Mouse (Mus musculus): ENCODE results near the gene Snx30. TPM values are rescaled to one million over a fixed set of nuclear protein-coding genes. Genes with fewer than 3 reads are reported as not detected.

Gene Snx30
- polyA plus RNA-seq, 1 experiment from 2014 or later = 14.6 TPM

GRCm38 (mm10) chr4:59819054-59819472 lies 13.4 kb downstream of the Snx30 start:
- peak overlapping the region; percentile 81 for H3K27ac ChIP-seq
- H3K27me3 ChIP-seq (ENCODE audit: insufficient read depth, poor library complexity, severe bottlenecking) = no peaks in the 10 kb centered on the region
- DNase-seq (ENCODE audit: low spot score) = peak; percentile 4
- 0 out of 2 replicates have a peak overlapping the region, but pooled peaks have one; percentile 6 for H3K4me3 ChIP-seq
- H3K36me3 ChIP-seq = no peaks in the 10 kb centered on the region
- no peaks in the 10 kb centered on the region for H3K9me3 ChIP-seq
- H3K4me1 ChIP-seq (replicated peaks) = peaks cover 55% of the 10 kb centered on the region
- WGBS = 65% methylated on average over 7 of the region's 7 CpGs

GRCm38 (mm10) chr4:59819477-59820022 lies 13.9 kb downstream of the Snx30 start:
- peak; percentile 50 for DNase-seq (ENCODE audit: low spot score)
- H3K36me3 ChIP-seq = no peaks in the 10 kb centered on the region
- no peaks in the 10 kb centered on the region for H3K27me3 ChIP-seq (ENCODE audit: insufficient read depth, poor library complexity, severe bottlenecking)
- no peaks in the 10 kb centered on the region for H3K9me3 ChIP-seq
- 0 out of 2 replicates have a peak overlapping the region, but pooled peaks have one; percentile 6 for H3K4me3 ChIP-seq
- H3K4me1 ChIP-seq (replicated peaks) = peaks cover 55% of the 10 kb centered on the region
- H3K27ac ChIP-seq = peak overlapping the region; percentile 81
- 50% methylated on average over 12 of the region's 12 CpGs for WGBS

- Histone ChIP-seq H3K4me3 (no peak overlapping the region), H3K4me1 (replicated peaks) (peaks cover 41% of the 10 kb centered on the region), H3K27me3 (ENCODE audit: insufficient read depth, poor library complexity, severe bottlenecking) (no peaks in the 10 kb centered on the region), H3K27ac (no peak overlapping the region), H3K9me3 (no peaks in the 10 kb centered on the region), H3K36me3 (0 out of 2 replicates have a peak, but pooled peaks cover 3% of the 10 kb centered on the region)
- DNase-seq (ENCODE audit: low spot score) = no peak
- WGBS = 96% methylated on average over 1 of the region's 1 CpGs
These were observed 15.9 kb downstream of the Snx30 start for GRCm38 (mm10) chr4:59821516-59821915.

GRCm38 (mm10) chr4:59822119-59822518 lies 16.5 kb downstream of the Snx30 start:
- H3K27me3 ChIP-seq (ENCODE audit: insufficient read depth, poor library complexity, severe bottlenecking) = no peaks in the 10 kb centered on the region
- 0 out of 2 replicates have a peak, but pooled peaks cover 5% of the 10 kb centered on the region for H3K36me3 ChIP-seq
- H3K9me3 ChIP-seq = no peaks in the 10 kb centered on the region
- DNase-seq (ENCODE audit: low spot score) = no peak
- 86% methylated on average over 4 of the region's 4 CpGs for WGBS
- peaks cover 40% of the 10 kb centered on the region for H3K4me1 ChIP-seq (replicated peaks)
- no peak overlapping the region for H3K4me3 ChIP-seq
- H3K27ac ChIP-seq = no peak overlapping the region

- H3K4me1 ChIP-seq (replicated peaks) = peaks cover 27% of the 10 kb centered on the region
- peak overlapping the region; percentile 45 for H3K27ac ChIP-seq
- 75% methylated on average over 7 of the region's 7 CpGs for WGBS
- H3K4me3 ChIP-seq = no peak overlapping the region
- peak; percentile 8 for DNase-seq (ENCODE audit: low spot score)
- 0 out of 2 replicates have a peak, but pooled peaks cover 8% of the 10 kb centered on the region for H3K36me3 ChIP-seq
- no peaks in the 10 kb centered on the region for H3K9me3 ChIP-seq
- no peaks in the 10 kb centered on the region for H3K27me3 ChIP-seq (ENCODE audit: insufficient read depth, poor library complexity, severe bottlenecking)
These were observed 17.8 kb downstream of the Snx30 start for GRCm38 (mm10) chr4:59823470-59823869.

- Histone ChIP-seq H3K4me1 (replicated peaks) (peaks cover 13% of the 10 kb centered on the region), H3K27ac (no peak overlapping the region), H3K9me3 (no peaks in the 10 kb centered on the region), H3K27me3 (ENCODE audit: insufficient read depth, poor library complexity, severe bottlenecking) (no peaks in the 10 kb centered on the region), H3K36me3 (0 out of 2 replicates have a peak, but pooled peaks cover 8% of the 10 kb centered on the region), H3K4me3 (no peak overlapping the region)
- WGBS = 92% methylated on average over 5 of the region's 5 CpGs
- DNase-seq (ENCODE audit: low spot score) = no peak
These were observed 19.2 kb downstream of the Snx30 start for GRCm38 (mm10) chr4:59824860-59825259.

- Histone ChIP-seq H3K4me3 (no peak overlapping the region), H3K4me1 (replicated peaks) (peaks cover 10% of the 10 kb centered on the region), H3K27ac (no peak overlapping the region), H3K27me3 (ENCODE audit: insufficient read depth, poor library complexity, severe bottlenecking) (no peaks in the 10 kb centered on the region), H3K36me3 (0 out of 2 replicates have a peak, but pooled peaks cover 8% of the 10 kb centered on the region), H3K9me3 (no peaks in the 10 kb centered on the region)
- DNase-seq (ENCODE audit: low spot score) = no peak
- WGBS = 83% methylated on average over 6 of the region's 6 CpGs
These were observed 20.0 kb downstream of the Snx30 start for GRCm38 (mm10) chr4:59825634-59826033.

GRCm38 (mm10) chr4:59826381-59826780 lies 20.7 kb downstream of the Snx30 start:
- 93% methylated on average over 5 of the region's 5 CpGs for whole genome bisulfite sequencing
- Histone ChIP-seq H3K4me3 (no peak overlapping the region), H3K36me3 (0 out of 2 replicates have a peak, but pooled peaks cover 8% of the 10 kb centered on the region), H3K27me3 (ENCODE audit: insufficient read depth, poor library complexity, severe bottlenecking) (no peaks in the 10 kb centered on the region), H3K9me3 (no peaks in the 10 kb centered on the region), H3K4me1 (replicated peaks) (peaks cover 10% of the 10 kb centered on the region), H3K27ac (no peak overlapping the region)
- no peak for DNase-seq (ENCODE audit: low spot score)

- DNase-seq (ENCODE audit: low spot score) = no peak
- Histone ChIP-seq H3K9me3 (no peaks in the 10 kb centered on the region), H3K27me3 (ENCODE audit: insufficient read depth, poor library complexity, severe bottlenecking) (no peaks in the 10 kb centered on the region), H3K4me1 (replicated peaks) (0 out of 2 replicates have a peak, but pooled peaks cover 5% of the 10 kb centered on the region), H3K27ac (no peak overlapping the region), H3K36me3 (peaks cover 20% of the 10 kb centered on the region), H3K4me3 (no peak overlapping the region)
- WGBS = 88% methylated on average over 4 of the region's 4 CpGs
These were observed 23.4 kb downstream of the Snx30 start for GRCm38 (mm10) chr4:59829072-59829471.

GRCm38 (mm10) chr4:59831038-59831437 lies 25.4 kb downstream of the Snx30 start:
- H3K36me3 ChIP-seq = peaks cover 40% of the 10 kb centered on the region
- H3K9me3 ChIP-seq = no peaks in the 10 kb centered on the region
- 86% methylated on average over 5 of the region's 5 CpGs for WGBS
- H3K27me3 ChIP-seq (ENCODE audit: insufficient read depth, poor library complexity, severe bottlenecking) = no peaks in the 10 kb centered on the region
- H3K27ac ChIP-seq = no peak overlapping the region
- DNase-seq (ENCODE audit: low spot score) = no peak
- H3K4me1 ChIP-seq (replicated peaks) = no peaks in the 10 kb centered on the region
- no peak overlapping the region for H3K4me3 ChIP-seq

GRCm38 (mm10) chr4:59832810-59833209 lies 27.2 kb downstream of the Snx30 start:
- DNase-seq (ENCODE audit: low spot score) = no peak
- WGBS = 85% methylated on average over 6 of the region's 6 CpGs
- no peaks in the 10 kb centered on the region for H3K27me3 ChIP-seq (ENCODE audit: insufficient read depth, poor library complexity, severe bottlenecking)

GRCm38 (mm10) chr4:59837659-59838058 lies 32.0 kb downstream of the Snx30 start:
- WGBS = 78% methylated on average over 7 of the region's 7 CpGs
- peaks cover 28% of the 10 kb centered on the region for H3K36me3 ChIP-seq

More at GRCm38 (mm10) chr4:59832810-59833209, 27.2 kb downstream of the Snx30 start:
- no peak overlapping the region for H3K4me3 ChIP-seq
- no peaks in the 10 kb centered on the region for H3K9me3 ChIP-seq
- no peak overlapping the region for H3K27ac ChIP-seq
- H3K4me1 ChIP-seq (replicated peaks) = peaks cover 3% of the 10 kb centered on the region; the same call in 1 of the 2 replicates
- peaks cover 33% of the 10 kb centered on the region for H3K36me3 ChIP-seq

GRCm38 (mm10) chr4:59844460-59845244 lies 39.0 kb downstream of the Snx30 start:
- Histone ChIP-seq H3K27me3 (ENCODE audit: insufficient read depth, poor library complexity, severe bottlenecking) (no peaks in the 10 kb centered on the region), H3K4me3 (no peak overlapping the region), H3K4me1 (replicated peaks) (no peaks in the 10 kb centered on the region), H3K27ac (no peak overlapping the region), H3K9me3 (peaks cover 8% of the 10 kb centered on the region; the same call in 1 of the 2 replicates), H3K36me3 (peaks cover 21% of the 10 kb centered on the region)
- WGBS = 90% methylated on average over 15 of the region's 15 CpGs
- no peak for DNase-seq (ENCODE audit: low spot score)

More at GRCm38 (mm10) chr4:59837659-59838058, 32.0 kb downstream of the Snx30 start:
- Histone ChIP-seq H3K27me3 (ENCODE audit: insufficient read depth, poor library complexity, severe bottlenecking) (no peaks in the 10 kb centered on the region), H3K9me3 (no peaks in the 10 kb centered on the region), H3K27ac (0 out of 2 replicates have a peak overlapping the region, but pooled peaks have one; percentile 23), H3K4me1 (replicated peaks) (peaks cover 3% of the 10 kb centered on the region; the same call in 1 of the 2 replicates), H3K4me3 (no peak overlapping the region)
- DNase-seq (ENCODE audit: low spot score) = no peak

All from hindbrain, embryonic 10.5 days (tissue).